Mouse (Mus musculus) hindbrain, postnatal 0 days (tissue): ENCODE measurements around the gene Trpm3. TPM values are rescaled to one million over a fixed set of nuclear protein-coding genes. Genes with fewer than 3 reads are reported as not detected.

Source experiments
- ATAC-seq: fragments of 200-750 bp; cut with Nextera tagmentation; 2 replicates; pipeline ENCODE4 v1.8.0; 2017; ENCODE audit warnings: mild to moderate bottlenecking, moderate TSS enrichment, moderate library complexity
- DNase-seq: peaks from one replicate; pipeline ENCODE4 v3.0.0-alpha.2; 2015; ENCODE audit warnings: low spot score
- H3K27ac ChIP-seq: fragments of 300-500 bp; sonication (generic); 2 replicates; pipeline ENCODE4 v1.5.1; 2014; ENCODE audit warnings: mild to moderate bottlenecking
- H3K27me3 ChIP-seq: fragments of 300-500 bp; sonication (generic); 2 replicates; pipeline ENCODE4 v1.6.1; 2014; ENCODE audit warnings: low read length, mixed read lengths; ENCODE audit not compliant: insufficient read depth
- H3K36me3 ChIP-seq: fragments of 300-500 bp; sonication (generic); 2 replicates; pipeline ENCODE4 v1.6.1; 2014; ENCODE audit warnings: low read length, mixed read lengths; ENCODE audit not compliant: insufficient read depth
- H3K4me1 ChIP-seq: fragments of 300-500 bp; sonication (generic); 2 replicates; pipeline ENCODE4 v1.6.1; 2014; ENCODE audit warnings: antibody characterized with exemption, low read length, mixed read lengths; ENCODE audit not compliant: insufficient read depth
- H3K4me2 ChIP-seq: fragments of 300-500 bp; sonication (generic); 2 replicates; pipeline ENCODE4 v1.6.1; 2014; ENCODE audit warnings: low read depth, mild to moderate bottlenecking, low read length, moderate library complexity, mixed read lengths
- H3K4me3 ChIP-seq: fragments of 300-500 bp; sonication (generic); 2 replicates; pipeline ENCODE4 v1.5.1; 2014; ENCODE audit warnings: low read length
- H3K9ac ChIP-seq: fragments of 300-500 bp; sonication (generic); replicated peaks from 2 replicates; pipeline ENCODE4 v1.6.1; 2014; ENCODE audit warnings: mild to moderate bottlenecking, low read length, moderate library complexity, mixed read lengths
- H3K9me3 ChIP-seq: fragments of 300-500 bp; sonication (generic); 2 replicates; pipeline ENCODE4 v1.6.1; 2016; ENCODE audit warnings: low read length, mixed read lengths
- CTCF ChIP-seq: IDR thresholded peaks from 2 replicates; pipeline ENCODE4 v1.5.1; 2016; ENCODE audit warnings: antibody characterized with exemption, control low read depth, low read depth
- WGBS: fragments of 180-500 bp; shearing (Covaris S2); extraction: QIAGEN DNeasy Blood & Tissue Kit; methylation state at CpG from one replicate; pipeline ENCODE4 v1.1.7; 2014; 5-methylcytosine and 5-hydroxymethylcytosine counted together
- polyA plus RNA-seq: library from polyadenylated mRNA; unstranded; fragments of >200 nt; fragmentation: Nextera tagmentation; extraction: Ambion mirVana; gene quantifications from 2 replicates; pipeline ENCODE4 v1.2.1, GENCODE M21; 2015
- total RNA-seq: library from RNA; depleted of rRNA; stranded (reverse); fragments of >200 nt; gene quantifications from 2 replicates; pipeline ENCODE4 v1.2.3, GENCODE M21; 2014

The Trpm3 gene
- total and polyA plus RNA-seq, 2 experiments from 2014 or later: 44.1 to 63.5 TPM

- no peak overlapping the region for H3K4me2 ChIP-seq
- DNase-seq: no peak
- no peaks in the 10 kb centered on the region for H3K36me3 ChIP-seq
- no peak overlapping the region for H3K9ac ChIP-seq
- no peak for ATAC-seq
- H3K9me3 ChIP-seq: no peaks in the 10 kb centered on the region
- no peaks in the 10 kb centered on the region for H3K27me3 ChIP-seq
- TF ChIP-seq CTCF: no peak
- no peaks in the 10 kb centered on the region for H3K4me1 ChIP-seq
- 92% methylated on average over 3 of the region's 3 CpGs for WGBS
- H3K4me3 ChIP-seq: no peak overlapping the region
- H3K27ac ChIP-seq: no peak overlapping the region
These were observed 279.4 kb downstream of the Trpm3 start for GRCm38 (mm10) chr19:22418239-22418638.

DNA sequence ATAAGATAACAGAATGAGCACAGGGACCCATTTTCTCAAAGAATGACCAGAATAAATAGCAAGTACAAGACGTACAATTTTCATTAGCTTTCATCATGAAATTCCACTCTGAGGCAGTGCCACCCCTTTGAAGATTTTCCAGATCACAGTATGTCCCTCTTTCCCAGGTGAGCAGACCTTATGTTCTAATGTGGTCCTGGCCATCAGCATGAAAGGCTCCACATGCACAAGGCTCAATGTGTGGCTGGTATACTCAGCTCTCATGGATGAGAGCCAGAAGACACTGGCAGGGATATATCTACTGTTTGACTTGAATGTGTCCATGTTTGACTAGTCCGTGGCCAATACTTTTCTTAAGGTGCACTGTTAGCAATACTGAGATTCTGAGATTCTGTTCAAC is 298.4 kb downstream of the Trpm3 start:
- 80% methylated on average over 2 of the region's 2 CpGs for WGBS
- Histone ChIP-seq H3K27me3 (no peaks in the 10 kb centered on the region), H3K4me2 (no peak overlapping the region), H3K9ac (no peak overlapping the region), H3K4me1 (no peaks in the 10 kb centered on the region), H3K4me3 (no peak overlapping the region), H3K36me3 (no peaks in the 10 kb centered on the region), H3K9me3 (no peaks in the 10 kb centered on the region), H3K27ac (no peak overlapping the region)
- no peak for ATAC-seq
- DNase-seq: no peak
- TF ChIP-seq CTCF: no peak

GRCm38 (mm10) chr19:22447418-22448339 is 308.8 kb downstream of the Trpm3 start:
- 2% methylated on average over 18 of the region's 18 CpGs for WGBS
- Histone ChIP-seq H3K36me3 (no peaks in the 10 kb centered on the region), H3K9me3 (no peaks in the 10 kb centered on the region), H3K27ac (peak overlapping the region; percentile 70), H3K4me1 (no peaks in the 10 kb centered on the region), H3K27me3 (no peaks in the 10 kb centered on the region), H3K9ac (peak overlapping the region; percentile 67), H3K4me2 (peak overlapping the region; percentile 77), H3K4me3 (peak overlapping the region; percentile 53)
- DNase-seq: peak; percentile 67
- peak; percentile 79 for ATAC-seq
- peak; percentile 50 for TF ChIP-seq CTCF

- ATAC-seq: peak; percentile 71
- Histone ChIP-seq H3K27ac (peak overlapping the region; percentile 70), H3K36me3 (no peaks in the 10 kb centered on the region), H3K9me3 (no peaks in the 10 kb centered on the region), H3K4me1 (no peaks in the 10 kb centered on the region), H3K27me3 (no peaks in the 10 kb centered on the region), H3K4me3 (peak overlapping the region; percentile 53), H3K9ac (peak overlapping the region; percentile 67), H3K4me2 (peak overlapping the region; percentile 77)
- TF ChIP-seq CTCF: peak; percentile 42
- WGBS: 24% methylated on average over 20 of the region's 20 CpGs
- peak; percentile 40 for DNase-seq
These were observed 309.8 kb downstream of the Trpm3 start for GRCm38 (mm10) chr19:22448340-22449288.

GRCm38 (mm10) chr19:22451290-22451689 is 312.4 kb downstream of the Trpm3 start:
- Histone ChIP-seq H3K4me1 (no peaks in the 10 kb centered on the region), H3K36me3 (no peaks in the 10 kb centered on the region), H3K4me3 (no peak overlapping the region), H3K4me2 (0 out of 2 replicates have a peak overlapping the region, but pooled peaks have one; percentile 16), H3K9ac (no peak overlapping the region), H3K27ac (no peak overlapping the region), H3K27me3 (no peaks in the 10 kb centered on the region), H3K9me3 (no peaks in the 10 kb centered on the region)
- WGBS: 81% methylated on average over 5 of the region's 5 CpGs
- no peak for TF ChIP-seq CTCF
- ATAC-seq (no peak), DNase-seq (no peak)

DNA sequence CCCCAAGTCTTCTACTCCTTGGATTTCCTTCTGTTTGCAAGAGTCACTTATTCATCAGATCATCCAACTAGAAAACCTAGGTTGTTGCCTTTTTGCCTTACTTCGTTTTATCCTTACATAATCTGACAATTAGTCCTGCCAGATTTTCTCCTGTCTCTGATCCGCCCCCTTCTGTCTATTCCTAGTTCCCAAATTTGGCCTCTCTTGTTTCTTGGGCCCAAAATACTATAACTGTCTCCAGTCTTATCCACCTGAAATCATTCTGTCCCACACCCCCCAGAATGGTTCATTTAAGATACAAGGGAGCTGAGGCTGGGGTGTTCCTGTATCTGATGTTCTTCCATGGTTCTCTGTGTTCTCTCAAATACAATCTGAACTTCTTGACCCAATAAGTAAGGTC is 318.1 kb downstream of the Trpm3 start:
- Histone ChIP-seq H3K4me1 (no peaks in the 10 kb centered on the region), H3K27ac (no peak overlapping the region), H3K4me3 (no peak overlapping the region), H3K9ac (no peak overlapping the region), H3K4me2 (no peak overlapping the region), H3K27me3 (no peaks in the 10 kb centered on the region), H3K36me3 (no peaks in the 10 kb centered on the region), H3K9me3 (no peaks in the 10 kb centered on the region)
- WGBS: 95% methylated on average over 2 of the region's 2 CpGs
- no peak for DNase-seq
- TF ChIP-seq CTCF: no peak
- no peak for ATAC-seq
